Mouse (Mus musculus): ENCODE data around the gene Nabp1.

- TF ChIP-seq POLR2A (IDR thresholded peaks at IDR 0.05; ENCODE audit: insufficient read depth, low read depth, low read length) (no peak), CTCF (IDR thresholded peaks at IDR 0.05; ENCODE audit: insufficient read depth, low read depth, low read length) (no peak)
Measured at GRCm38 (mm10) chr1:51496163-51496562, 17.9 kb upstream of the Nabp1 start.

All from olfactory bulb, adult 2 months (tissue).